In genomic region chr1:54776116-54776515, GRCm38 (mm10) we compare ENCODE assay signal across 16 mouse cellular contexts.
"Had no signal": no experiment of that assay in that cellular context is flagged by ENCODE, and none has a peak within 500 bp of the region (broad histone marks: within the 10 kb centered on the region; RNA-seq: fewer than 3 reads in every experiment).

No protein-coding gene starts in this region.

- H3K27me3 ChIP-seq: limb, embryonic 15.5 days; liver, embryonic 13.5 days; lung, embryonic 15.5 days; neural tube, embryonic 15.5 days had no signal

- H3K4me2 ChIP-seq: limb, embryonic 15.5 days; liver, embryonic 13.5 days; lung, embryonic 15.5 days; neural tube, embryonic 15.5 days had no signal

- H3K36me3 ChIP-seq: limb, embryonic 15.5 days; liver, embryonic 13.5 days; lung, embryonic 15.5 days; midbrain, embryonic 10.5 days; neural tube, embryonic 15.5 days had no signal

- H3K9ac ChIP-seq: limb, embryonic 15.5 days; liver, embryonic 13.5 days; liver, postnatal 0 days; lung, embryonic 15.5 days; neural tube, embryonic 15.5 days had no signal

- H3K27ac ChIP-seq: limb, embryonic 15.5 days; liver, embryonic 13.5 days; lung, embryonic 15.5 days; midbrain, embryonic 10.5 days; neural tube, embryonic 15.5 days; stomach, postnatal 0 days had no signal

- H3K4me1 ChIP-seq: limb, embryonic 15.5 days; lung, embryonic 15.5 days; midbrain, embryonic 10.5 days; neural tube, embryonic 15.5 days had no signal

- ATAC-seq: liver, postnatal 0 days had no signal

- H3K9me3 ChIP-seq: limb, embryonic 15.5 days; liver, embryonic 13.5 days; lung, embryonic 15.5 days; neural tube, embryonic 15.5 days had no signal

- DNase-seq: kidney, adult 11 months; kidney, adult 9 months; kidney, postnatal 14 days; liver, embryonic 13.5 days; liver, postnatal 0 days; lung, postnatal 14 days; midbrain, embryonic 14.5 days; right cerebral cortex, adult 18-20 months; right cerebral cortex, postnatal 25 days; thymus, postnatal 36 days had no signal

- H3K4me3 ChIP-seq: limb, embryonic 15.5 days; liver, embryonic 13.5 days; lung, embryonic 15.5 days; midbrain, embryonic 10.5 days; myocyte; neural tube, embryonic 15.5 days had no signal
